Mouse (Mus musculus) thymus, postnatal 0 days (tissue): ENCODE results near the gene Magi1. TPM values are rescaled to one million over a fixed set of nuclear protein-coding genes. Genes with fewer than 3 reads are reported as not detected.

Experiments
- DNase-seq: peaks from one replicate; pipeline ENCODE4 v3.0.0-alpha.2; 2015; ENCODE audit warnings: low spot score
- polyA plus RNA-seq: library from polyadenylated mRNA; unstranded; fragments of >200 nt; fragmentation: Nextera tagmentation; extraction: Ambion mirVana; gene quantifications from 2 replicates; pipeline ENCODE4 v1.2.1, GENCODE M21; 2015

The Magi1 gene
- polyA plus RNA-seq, 1 experiment from 2014 or later = 1.4 TPM

DNA sequence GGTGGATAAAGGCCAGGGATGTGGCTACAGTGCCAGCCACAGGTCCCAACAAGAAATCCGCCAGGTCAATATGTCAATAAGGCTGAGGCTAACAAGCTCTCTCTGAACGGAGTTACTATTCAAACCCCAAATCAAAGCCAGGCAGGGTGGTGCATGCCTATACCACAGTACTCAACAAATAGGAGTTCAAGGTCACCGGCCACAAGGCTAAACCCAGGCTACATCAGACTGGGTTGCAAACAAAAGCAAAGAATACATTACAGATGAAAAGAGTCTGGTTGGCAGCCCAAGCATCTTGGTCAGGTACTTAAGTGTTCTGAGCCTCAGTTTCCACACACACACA, 25.9 kb downstream of the Magi1 start:
- no peak for DNase-seq

- no peak for DNase-seq
These were observed 26.5 kb downstream of the Magi1 start for GRCm38 (mm10) chr6:94256982-94257830.

DNA sequence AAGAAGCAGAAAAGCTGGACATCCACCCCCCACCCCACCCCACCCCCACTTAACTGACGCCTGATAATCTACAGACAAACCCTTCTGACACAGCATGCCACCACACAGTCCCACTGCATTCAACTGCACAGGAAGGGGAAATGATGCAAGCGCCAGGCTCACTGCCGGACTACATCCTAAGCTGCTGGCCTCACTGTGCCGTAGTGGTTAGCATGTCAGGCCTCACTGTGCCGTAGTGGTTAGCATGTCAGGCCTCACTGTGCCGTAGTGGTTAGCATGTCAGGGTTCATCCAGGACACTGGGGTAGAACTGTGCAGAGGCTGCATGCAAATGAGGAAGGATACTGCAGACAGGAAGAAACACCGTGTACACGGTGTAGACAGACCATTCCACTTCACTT, 29.8 kb downstream of the Magi1 start:
- DNase-seq = no peak

DNA sequence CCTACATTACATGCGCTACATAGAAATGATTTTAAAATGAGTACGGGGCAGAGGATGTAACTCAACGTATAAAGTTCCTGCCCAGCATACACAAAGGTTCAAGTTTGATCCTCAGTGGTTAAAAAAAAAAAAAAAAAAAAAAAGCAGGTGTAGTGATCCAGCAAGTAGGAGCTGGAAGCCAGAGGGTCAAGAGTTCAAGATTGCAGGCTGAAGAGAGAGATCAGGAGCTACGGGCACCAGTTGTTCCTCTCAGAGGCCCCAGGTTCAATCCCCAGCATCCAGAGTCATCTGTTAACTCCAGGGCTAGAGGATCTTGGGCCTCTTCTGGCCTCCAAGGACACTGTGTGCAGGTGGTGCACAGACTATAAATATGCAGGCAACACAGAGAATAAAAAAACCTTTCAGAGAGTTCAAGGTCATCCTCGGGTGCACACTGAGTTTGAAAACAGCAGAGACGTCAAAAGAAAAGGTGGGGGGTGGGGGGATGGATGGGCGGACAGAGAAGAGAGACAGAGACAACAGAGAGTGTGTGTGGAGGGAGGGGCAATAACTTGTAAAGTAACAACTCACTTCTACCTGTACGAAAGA, 32.3 kb downstream of the Magi1 start:
- no peak for DNase-seq

DNA sequence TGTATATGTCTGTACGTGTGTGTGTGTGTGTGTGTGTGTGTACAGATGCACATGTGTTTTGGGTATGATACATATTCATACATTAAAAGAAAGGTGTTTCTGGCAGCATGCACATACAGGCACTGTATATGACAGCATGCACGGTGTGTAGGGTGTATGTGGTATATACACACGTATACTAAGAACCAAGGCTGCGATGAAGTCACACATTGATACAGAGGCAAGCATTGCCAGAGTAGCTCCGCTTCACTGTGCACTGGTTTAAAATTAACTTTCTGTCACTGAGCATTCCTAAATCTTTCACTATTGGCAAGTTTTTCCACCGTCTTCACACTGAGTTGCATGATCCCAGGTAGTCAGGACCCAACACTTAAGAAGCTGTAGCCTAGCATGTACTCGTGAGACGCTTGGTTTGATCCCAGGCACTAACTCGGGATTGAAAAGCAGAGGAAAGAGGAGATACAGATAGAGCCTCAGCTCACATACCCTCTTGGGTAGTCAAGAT, 34.4 kb downstream of the Magi1 start:
- DNase-seq = no peak

- DNase-seq = no peak
These were observed 42.5 kb downstream of the Magi1 start for GRCm38 (mm10) chr6:94241251-94241650.

- no peak for DNase-seq
These were observed 45.1 kb downstream of the Magi1 start for GRCm38 (mm10) chr6:94238643-94239042.

GRCm38 (mm10) chr6:94236899-94237298, 46.8 kb downstream of the Magi1 start:
- DNase-seq = no peak

DNA sequence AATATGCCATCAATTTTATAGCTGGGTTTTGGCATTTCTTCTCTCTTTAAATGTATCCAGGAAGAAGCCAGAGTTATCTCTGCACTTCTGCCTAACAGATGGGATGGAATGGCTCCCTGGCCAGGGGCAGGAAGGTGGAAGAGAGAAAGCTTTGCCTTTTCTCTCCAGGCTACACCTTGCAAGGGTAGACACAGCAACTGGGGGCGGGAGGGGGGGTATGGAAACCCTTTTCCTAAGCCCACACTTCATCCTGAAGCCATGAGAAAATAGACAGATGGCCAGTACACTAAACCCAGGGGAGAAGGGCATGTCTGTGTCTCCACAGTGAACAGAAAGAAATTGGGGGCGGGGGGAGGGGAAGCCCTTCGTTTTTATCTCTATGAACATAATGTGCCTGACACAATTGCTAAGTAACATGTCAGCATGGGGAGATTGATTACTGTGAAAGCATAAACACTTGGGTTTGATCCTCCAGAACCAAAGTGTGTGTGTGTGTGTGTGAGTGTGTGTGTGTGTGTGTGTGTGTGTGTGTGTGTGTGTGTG, 51.4 kb downstream of the Magi1 start:
- DNase-seq = no peak

- no peak for DNase-seq
These were observed 51.9 kb downstream of the Magi1 start for GRCm38 (mm10) chr6:94231831-94232230.

DNA sequence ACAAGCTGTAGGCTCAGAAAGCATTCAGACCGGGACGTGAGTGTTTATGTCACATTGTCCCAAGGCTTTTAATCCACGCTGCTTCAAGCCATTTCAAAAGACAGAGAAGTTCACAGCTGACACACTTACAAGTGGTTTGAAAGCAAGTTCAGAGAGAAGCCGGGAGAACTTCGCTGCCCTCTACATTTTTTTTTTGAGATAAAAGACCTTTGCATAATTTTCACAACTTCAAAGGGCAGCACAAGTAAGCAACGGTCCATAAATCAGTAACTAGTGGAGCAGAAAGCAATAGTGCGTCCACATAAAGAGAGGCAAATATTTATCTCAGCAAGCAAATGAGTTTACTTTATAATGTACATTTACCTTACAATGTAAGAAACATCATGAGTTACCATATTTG, 52.4 kb downstream of the Magi1 start:
- no peak for DNase-seq

DNA sequence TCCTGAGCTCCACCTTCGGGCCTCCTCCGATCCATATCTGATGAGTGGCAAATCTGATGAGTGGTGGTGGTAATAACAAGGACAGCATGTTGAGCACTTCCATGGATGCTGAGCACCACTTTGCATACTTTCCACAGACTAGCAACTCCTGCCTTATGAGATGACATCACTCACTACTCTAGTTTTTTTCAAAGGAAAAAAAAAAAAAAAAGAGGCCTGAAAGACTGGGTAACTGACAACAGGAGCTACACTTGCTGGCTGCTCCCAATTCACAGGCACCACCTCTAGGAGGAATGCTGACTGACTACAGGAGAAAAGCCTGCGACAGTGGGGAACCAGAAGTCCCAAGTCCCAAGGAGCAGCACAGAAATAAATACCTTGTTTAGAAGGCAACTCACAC, 52.8 kb downstream of the Magi1 start:
- no peak for DNase-seq

DNA sequence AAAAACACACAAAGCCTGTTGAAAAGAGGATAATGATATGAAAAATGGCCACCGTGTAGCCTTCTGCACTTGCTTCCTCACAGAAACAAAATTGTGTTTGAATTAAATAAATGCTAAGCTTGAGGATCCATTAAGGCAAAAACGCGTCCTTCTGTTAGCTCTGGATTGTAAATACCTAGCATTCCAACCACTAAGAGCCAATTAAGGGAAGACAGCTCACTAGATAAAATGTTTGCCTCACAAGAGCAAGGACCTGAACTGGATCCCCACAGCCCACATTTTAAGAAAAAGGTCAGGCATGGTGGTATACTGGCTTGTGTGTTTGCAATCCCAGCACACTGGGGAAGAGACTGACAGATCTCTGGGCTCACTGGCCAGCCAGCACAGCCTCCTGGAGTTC, 53.6 kb downstream of the Magi1 start:
- DNase-seq = no peak

DNA sequence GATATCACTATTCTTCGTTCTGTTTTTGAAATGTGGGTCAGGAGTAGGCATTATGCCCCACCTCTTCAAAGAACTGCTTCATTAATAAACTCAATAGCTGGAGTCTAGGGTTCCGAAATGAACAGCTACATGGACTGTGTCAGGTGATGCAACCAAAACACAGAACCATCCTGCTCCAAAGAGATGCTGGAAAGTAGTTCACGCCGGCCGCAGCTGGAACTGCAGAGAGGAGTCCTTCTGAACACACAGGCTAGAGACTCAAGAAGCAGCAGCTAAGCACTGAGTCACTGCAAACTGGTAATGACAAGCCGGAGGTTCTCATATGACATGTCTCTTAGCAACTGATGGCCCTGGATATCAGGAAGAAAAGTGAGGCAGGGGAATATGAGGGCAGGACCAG, 57.5 kb downstream of the Magi1 start:
- DNase-seq = no peak

- DNase-seq = no peak
These were observed 57.9 kb downstream of the Magi1 start for GRCm38 (mm10) chr6:94225832-94226231.

GRCm38 (mm10) chr6:94225091-94225490, 58.6 kb downstream of the Magi1 start:
- no peak for DNase-seq

DNA sequence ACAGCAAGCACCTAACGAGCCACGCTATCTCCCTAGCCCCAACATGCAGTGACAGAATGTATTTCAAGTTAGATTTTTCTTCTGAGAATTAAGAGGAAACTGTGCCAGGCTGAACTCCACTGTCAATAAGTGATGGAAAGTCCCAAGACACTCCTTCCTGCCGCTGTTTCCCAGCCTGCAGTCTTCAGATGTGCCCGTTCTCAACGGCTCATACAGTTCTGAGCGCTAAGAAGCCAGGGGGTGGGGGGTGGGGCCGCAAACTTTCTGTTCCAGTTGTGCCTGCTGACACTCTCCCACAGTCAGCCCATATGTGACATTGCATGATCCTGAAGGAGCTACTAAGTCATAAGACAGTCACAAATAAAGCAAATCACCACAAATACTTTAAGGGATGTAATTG, 61.5 kb downstream of the Magi1 start:
- DNase-seq = no peak

DNA sequence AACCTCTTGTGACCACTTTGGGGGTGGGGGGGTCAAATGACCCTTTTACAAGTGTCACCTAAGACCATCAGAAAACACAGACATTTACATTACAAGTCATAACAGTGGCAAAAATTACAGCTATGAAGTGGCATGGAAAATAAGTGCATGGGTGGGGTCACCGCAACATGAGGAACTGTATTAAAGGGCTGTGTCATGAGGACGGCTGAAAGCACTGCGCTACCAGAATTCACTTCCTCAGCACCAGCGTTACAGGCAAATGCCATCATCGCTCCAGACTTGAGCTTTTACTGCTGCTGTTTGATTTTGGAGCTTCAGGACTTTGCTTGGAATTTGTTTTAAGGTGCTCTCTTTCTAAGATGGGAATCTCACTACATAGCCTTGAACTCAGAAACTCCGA, 62.0 kb downstream of the Magi1 start:
- DNase-seq = no peak

DNA sequence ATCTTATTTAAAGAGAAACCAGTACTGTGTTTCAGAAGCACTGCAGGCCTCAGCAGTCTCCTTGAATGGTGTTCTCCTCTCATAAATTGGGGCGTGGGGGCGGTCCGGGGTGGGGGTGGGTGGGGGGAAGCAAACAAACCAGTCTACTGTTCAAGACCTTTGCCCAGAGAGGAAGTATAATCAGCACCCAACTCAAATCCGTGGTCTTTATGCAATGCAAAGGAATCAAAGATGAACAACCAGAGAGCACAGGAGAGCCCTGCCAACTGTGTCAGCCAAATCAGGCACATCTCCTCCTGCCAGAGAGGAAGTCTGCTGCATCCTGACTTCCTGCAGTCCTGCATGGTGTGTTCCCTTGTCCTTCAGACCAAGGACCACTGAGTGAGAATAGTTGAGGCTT, 65.6 kb downstream of the Magi1 start:
- DNase-seq = no peak

GRCm38 (mm10) chr6:94215834-94216233, 67.9 kb downstream of the Magi1 start:
- no peak for DNase-seq

DNA sequence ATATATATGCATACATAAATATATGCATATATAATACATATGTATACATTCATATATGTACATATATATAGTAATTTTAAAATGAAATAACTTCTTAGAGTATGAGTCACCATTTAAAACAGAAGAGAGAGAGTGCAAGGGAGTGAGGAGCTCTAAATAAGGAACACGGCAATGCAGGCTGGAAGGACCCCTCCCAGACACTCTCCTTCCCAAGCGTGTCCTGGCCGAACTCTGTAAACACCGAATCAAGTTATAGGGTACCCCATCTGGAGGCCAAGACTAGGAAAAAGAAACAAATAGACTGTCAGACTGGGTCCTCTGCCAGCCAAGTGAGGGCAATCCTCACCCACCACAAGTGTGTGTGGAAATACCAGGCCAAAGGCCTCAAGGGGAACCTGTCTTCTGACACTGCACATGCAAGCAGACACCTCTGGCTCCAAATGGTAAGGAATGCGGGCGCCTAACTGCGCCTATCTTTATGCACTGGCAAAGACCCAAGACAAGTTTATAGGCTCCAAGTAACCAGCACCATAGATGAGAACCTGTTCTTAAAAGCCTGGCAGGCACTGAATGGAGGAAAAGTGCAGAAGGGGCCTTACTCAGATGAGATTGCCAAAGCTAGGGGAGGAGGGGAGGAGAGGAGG, 68.7 kb downstream of the Magi1 start:
- DNase-seq = no peak

DNA sequence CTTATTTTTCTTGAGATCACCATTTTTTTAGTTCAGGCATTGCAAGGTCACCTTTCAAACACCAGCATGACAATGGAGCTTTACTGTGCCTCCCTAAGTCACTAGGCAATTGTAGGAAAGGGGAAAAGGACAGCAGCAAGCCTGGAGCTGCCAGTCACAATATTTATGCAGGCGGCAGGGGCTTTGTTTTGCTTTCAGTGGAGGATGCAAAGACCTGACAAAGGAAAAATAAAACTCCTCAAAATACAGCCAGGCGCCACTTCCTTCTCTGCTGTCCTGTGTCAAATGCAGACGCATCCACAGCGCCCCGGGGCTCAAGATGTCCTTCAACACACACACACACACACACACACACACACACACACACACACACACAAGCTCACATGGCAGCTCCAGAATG, 77.8 kb downstream of the Magi1 start:
- DNase-seq = no peak
